In genomic region chr9:80085665-80086064, GRCm38 (mm10) we compare ENCODE assay signal across 13 mouse cellular contexts. TPM values are rescaled to one million over a fixed set of nuclear protein-coding genes. Genes with fewer than 3 reads are reported as not detected.
DNase-seq lines count a peak whose midpoint lies in the region; ATAC-seq and TF ChIP-seq lines count a peak whose summit lies in the region.
"Had no signal": no experiment of that assay in that cellular context is flagged by ENCODE, and none has a peak within 500 bp of the region (broad histone marks: within the 10 kb centered on the region; RNA-seq: fewer than 3 reads in every experiment).

No protein-coding gene starts in this region.

- no peaks in the 10 kb centered on the region for H3K36me3 ChIP-seq in heart, embryonic 15.5 days
- no peaks in the 10 kb centered on the region for H3K36me3 ChIP-seq in lung, embryonic 15.5 days
- H3K36me3 ChIP-seq in intestine, embryonic 16.5 days (ENCODE audit: control insufficient read depth, insufficient read depth, low read length): no peaks in the 10 kb centered on the region
- H3K36me3 ChIP-seq in stomach, postnatal 0 days (ENCODE audit: control insufficient read depth, insufficient read depth, low read length): no peaks in the 10 kb centered on the region

- peaks cover 40% of the 10 kb centered on the region for H3K4me1 ChIP-seq in heart, embryonic 15.5 days (replicated peaks)
- H3K4me1 ChIP-seq in lung, embryonic 15.5 days: peaks cover 54% of the 10 kb centered on the region
- H3K4me1 ChIP-seq in intestine, embryonic 16.5 days (ENCODE audit: control insufficient read depth, insufficient read depth, low read length): peaks cover 27% of the 10 kb centered on the region
- H3K4me1 ChIP-seq in stomach, postnatal 0 days (replicated peaks; ENCODE audit: control insufficient read depth, insufficient read depth): no peaks in the 10 kb centered on the region

- 49% methylated on average over 2 of the region's 2 CpGs for WGBS in heart, embryonic 15.5 days
- WGBS in lung, embryonic 15.5 days: 33% methylated on average over 2 of the region's 2 CpGs
- 44% methylated on average over 2 of the region's 2 CpGs for WGBS in intestine, embryonic 16.5 days
- WGBS in stomach, postnatal 0 days: 22% methylated on average over 2 of the region's 2 CpGs

- H3K9me3 ChIP-seq in heart, embryonic 15.5 days (replicated peaks): no peaks in the 10 kb centered on the region
- H3K9me3 ChIP-seq in lung, embryonic 15.5 days: no peaks in the 10 kb centered on the region
- H3K9me3 ChIP-seq in intestine, embryonic 16.5 days (ENCODE audit: control insufficient read depth, low read length): no peaks in the 10 kb centered on the region
- no peaks in the 10 kb centered on the region for H3K9me3 ChIP-seq in stomach, postnatal 0 days (ENCODE audit: control insufficient read depth, low read length)

- no peak overlapping the region for H3K9ac ChIP-seq in heart, embryonic 15.5 days
- no peak overlapping the region for H3K9ac ChIP-seq in lung, embryonic 15.5 days
- no peak overlapping the region for H3K9ac ChIP-seq in intestine, embryonic 16.5 days (ENCODE audit: low read depth, low read length)
- H3K9ac ChIP-seq in stomach, postnatal 0 days (ENCODE audit: low read length): no peak overlapping the region

- DNase-seq in heart, adult 9 months (ENCODE audit: low spot score in 2 of 2): no peak
- DNase-seq in lung, postnatal 4 days: no peak
- DNase-seq in stomach, postnatal 0 days (ENCODE audit: low spot score): no peak
- DNase-seq in layer of hippocampus, postnatal 25 days (ENCODE audit: extremely low spot score in 1 of 2, low spot score in 1 of 2): no peak
- DNase-seq in cerebellum, adult 9-11 months: no peak
- DNase-seq: adrenal gland, postnatal 36 days; cerebellum, adult 18-20 months had no signal

- TF ChIP-seq EP300 in stomach, postnatal 0 days (optimal IDR thresholded peaks at IDR 0.05): no peak

- TF ChIP-seq CTCF in stomach, postnatal 0 days (IDR thresholded peaks at IDR 0.05; ENCODE audit: low read depth): no peak

- no peak for ATAC-seq in heart, embryonic 15.5 days (replicated peaks; ENCODE audit: insufficient number of reproducible peaks, insufficient read depth, low FRiP score, low read depth)
- peak; percentile 69; the same call in 1 of the 2 replicates for ATAC-seq in lung, embryonic 15.5 days (ENCODE audit: borderline replicate concordance, extremely low read depth, low FRiP score, low TSS enrichment)
- ATAC-seq in intestine, embryonic 16.5 days: no peak
- ATAC-seq in stomach, postnatal 0 days (ENCODE audit: low FRiP score, low TSS enrichment): peak; percentile 53; the same call in 1 of the 2 replicates
- ATAC-seq: CD4-positive, CD25-positive, alpha-beta regulatory T cell, adult 4 months had no signal

- peak overlapping the region; percentile 33 for H3K27ac ChIP-seq in heart, embryonic 15.5 days
- H3K27ac ChIP-seq in lung, embryonic 15.5 days: peak overlapping the region; percentile 79
- H3K27ac ChIP-seq in intestine, embryonic 16.5 days (ENCODE audit: low read length): peak overlapping the region; percentile 17; the same call in 1 of the 2 replicates
- 0 out of 2 replicates have a peak overlapping the region, but pooled peaks have one; percentile 24 for H3K27ac ChIP-seq in stomach, postnatal 0 days (replicated peaks)
- H3K27ac ChIP-seq: left cerebral cortex, adult 2 months; macrophage had no signal

- H3K4me3 ChIP-seq in heart, embryonic 15.5 days: no peak overlapping the region
- no peak overlapping the region for H3K4me3 ChIP-seq in lung, embryonic 15.5 days
- H3K4me3 ChIP-seq in intestine, embryonic 16.5 days (ENCODE audit: low read length): no peak overlapping the region
- H3K4me3 ChIP-seq in stomach, postnatal 0 days (ENCODE audit: low read depth, low read length): no peak overlapping the region
- H3K4me3 ChIP-seq: left cerebral cortex, adult 2 months had no signal

- no peaks in the 10 kb centered on the region for H3K27me3 ChIP-seq in heart, embryonic 15.5 days
- no peaks in the 10 kb centered on the region for H3K27me3 ChIP-seq in lung, embryonic 15.5 days
- no peaks in the 10 kb centered on the region for H3K27me3 ChIP-seq in intestine, embryonic 16.5 days (replicated peaks; ENCODE audit: control insufficient read depth, insufficient read depth, low read length)
- H3K27me3 ChIP-seq in stomach, postnatal 0 days (ENCODE audit: control insufficient read depth, insufficient read depth, low read length): no peaks in the 10 kb centered on the region

- no peak overlapping the region for H3K4me2 ChIP-seq in heart, embryonic 15.5 days
- peak overlapping the region; percentile 3; the same call in 1 of the 2 replicates for H3K4me2 ChIP-seq in lung, embryonic 15.5 days
- H3K4me2 ChIP-seq in intestine, embryonic 16.5 days (ENCODE audit: low read depth, low read length): no peak overlapping the region
- no peak overlapping the region for H3K4me2 ChIP-seq in stomach, postnatal 0 days (replicated peaks; ENCODE audit: low read depth)

RNA-seq across cellular contexts. Expression of gene Senp6, which starts 19.0 kb away (rescaled TPM):
- 33.5 and 35.0 TPM in 2 replicates for polyA plus RNA-seq in heart, embryonic 15.5 days (2015; fragmentation: Nextera tagmentation; extraction: Ambion mirVana)
- polyA plus RNA-seq in lung, embryonic 15.5 days (2015; fragmentation: Nextera tagmentation; extraction: Ambion mirVana): 50.0 and 50.6 TPM in 2 replicates
- 26.6 and 29.5 TPM in 2 replicates for polyA plus RNA-seq in intestine, embryonic 16.5 days (2015; fragmentation: Nextera tagmentation; extraction: Ambion mirVana)
- polyA plus RNA-seq in stomach, postnatal 0 days (2015; fragmentation: Nextera tagmentation; extraction: Ambion mirVana): 30.2 and 31.2 TPM in 2 replicates
- 100 to 1,000 TPM in 1 of 2 experiments, 10 to 100 TPM in 1; 99.9 to 112 TPM for total RNA-seq in layer of hippocampus, postnatal 25 days (2021)

Comparison
In these comparisons a context has a peak if more than half of its experiments do, and no peak if none do; other contexts are left out.
1. ATAC-seq: peak in lung, embryonic 15.5 days (single experiment) and stomach, postnatal 0 days (single experiment); none in heart, embryonic 15.5 days (single experiment) and intestine, embryonic 16.5 days (single experiment).
2. H3K27ac ChIP-seq: peak in every context shown above with its lines; median percentile 79 in lung, embryonic 15.5 days; 33 in heart, embryonic 15.5 days; 24 in stomach, postnatal 0 days; 17 in intestine, embryonic 16.5 days.